Mouse (Mus musculus) T-helper 17 cell (primary cell): ENCODE results near the gene Scoc.

ENCODE experiments used
- in situ Hi-C, 2 experiments: fragments of 300-600 bp; cut with MboI, MseI; formaldehyde crosslinking; loops; 1 replicate in 1 of 2; 2 replicates in 1 of 2; pipeline ENCODE4 v1.15.1; 2025; ENCODE audit warnings: high pct_unique_total_duplicates in 2 of 2

Scoc gene

GRCm38 (mm10) chr8:83406836-83407235, 51.4 kb downstream of the Scoc start:
- in situ Hi-C loops, result no loop called here

GRCm38 (mm10) chr8:83405548-83405947, 52.6 kb downstream of the Scoc start:
- in situ Hi-C loops, result no loop called here

- in situ Hi-C loops, result no loop called here
Observed at GRCm38 (mm10) chr8:83397726-83398125, 60.5 kb downstream of the Scoc start.

- in situ Hi-C loops, result no loop called here
Observed at GRCm38 (mm10) chr8:83396680-83397079, 61.5 kb downstream of the Scoc start.

- in situ Hi-C loops, result no loop called here
Observed at GRCm38 (mm10) chr8:83394325-83394724, 63.9 kb downstream of the Scoc start.

GRCm38 (mm10) chr8:83392521-83392920, 65.7 kb downstream of the Scoc start:
- in situ Hi-C loops, result no loop called here

GRCm38 (mm10) chr8:83390006-83390701, 68.0 kb downstream of the Scoc start:
- in situ Hi-C loops, result no loop called here

- in situ Hi-C loops, result loop anchor here in 1 of 2 experiments (10.0 kb wide), 1 partner anchor 1135 kb away; no protein-coding TSS in a partner anchor
Observed at GRCm38 (mm10) chr8:83389316-83390005, 68.7 kb downstream of the Scoc start, which contains the start of gene Clgn. Clgn (plus strand) TSS chr8:83389867.

GRCm38 (mm10) chr8:83382850-83383249, 75.3 kb downstream of the Scoc start:
- in situ Hi-C loops, result loop anchor here in 1 of 2 experiments (5.0 to 10.0 kb wide), 2 partner anchors 34 to 1142 kb away; no protein-coding TSS in a partner anchor

GRCm38 (mm10) chr8:83381016-83381415, 77.2 kb downstream of the Scoc start:
- in situ Hi-C loops, result loop anchor here in 1 of 2 experiments (5.0 to 10.0 kb wide), 2 partner anchors 36 to 1144 kb away; no protein-coding TSS in a partner anchor

- in situ Hi-C loops, result loop anchor here in 1 of 2 experiments (5.0 to 10.0 kb wide), 2 partner anchors 37 to 1145 kb away; no protein-coding TSS in a partner anchor
Observed at GRCm38 (mm10) chr8:83380141-83380540, 78.0 kb downstream of the Scoc start.
